Mouse (Mus musculus) stomach, embryonic 14.5 days (tissue): ENCODE results near the gene Gm33543. TPM values are rescaled to one million over a fixed set of nuclear protein-coding genes. Genes with fewer than 3 reads are reported as not detected.

Experiments
- ATAC-seq: fragments of 200-750 bp; cut with Nextera tagmentation; 2 replicates; pipeline ENCODE4 v1.8.0; 2017; ENCODE audit warnings: low read depth, moderate TSS enrichment; ENCODE audit not compliant: insufficient number of reproducible peaks, insufficient read depth, low FRiP score
- H3K27ac ChIP-seq: fragments of 300-500 bp; sonication (generic); 2 replicates; pipeline ENCODE4 v1.5.1; 2014; ENCODE audit warnings: mild to moderate bottlenecking, low read length, moderate library complexity, mixed read lengths
- H3K27me3 ChIP-seq: fragments of 300-500 bp; sonication (generic); 2 replicates; pipeline ENCODE4 v1.6.1; 2014; ENCODE audit warnings: low read length, control low read depth, mixed read lengths; ENCODE audit not compliant: control insufficient read depth, insufficient read depth
- H3K36me3 ChIP-seq: fragments of 300-500 bp; sonication (generic); 2 replicates; pipeline ENCODE4 v1.6.1; 2014; ENCODE audit warnings: mild to moderate bottlenecking, control low read depth, low read length, moderate library complexity, mixed read lengths; ENCODE audit not compliant: control insufficient read depth, insufficient read depth
- H3K4me1 ChIP-seq: fragments of 300-500 bp; sonication (generic); 2 replicates; pipeline ENCODE4 v1.6.1; 2014; ENCODE audit warnings: low read length, control low read depth, mixed read lengths; ENCODE audit not compliant: control insufficient read depth, insufficient read depth
- H3K4me2 ChIP-seq: fragments of 300-500 bp; sonication (generic); replicated peaks from 2 replicates; pipeline ENCODE4 v1.6.1; 2014; ENCODE audit warnings: low read depth, low read length, control low read depth
- H3K4me3 ChIP-seq: fragments of 300-500 bp; sonication (generic); 2 replicates; pipeline ENCODE4 v1.5.1; 2014; ENCODE audit warnings: low read depth, low read length, control low read depth
- H3K9ac ChIP-seq: fragments of 300-500 bp; sonication (generic); replicated peaks from 2 replicates; pipeline ENCODE4 v1.6.1; 2014; ENCODE audit warnings: low read depth, mild to moderate bottlenecking, control low read depth, low read length, moderate library complexity, mixed read lengths
- H3K9me3 ChIP-seq: fragments of 300-500 bp; sonication (generic); 2 replicates; pipeline ENCODE4 v1.6.1; 2016; ENCODE audit warnings: low read depth, low read length, control low read depth; ENCODE audit not compliant: control insufficient read depth
- WGBS: fragments of 180-500 bp; shearing (Covaris S2); extraction: QIAGEN DNeasy Blood & Tissue Kit; methylation state at CpG from one replicate; pipeline ENCODE4 v1.1.7; 2014; 5-methylcytosine and 5-hydroxymethylcytosine counted together
- polyA plus RNA-seq: library from polyadenylated mRNA; unstranded; fragments of >200 nt; fragmentation: Nextera tagmentation; extraction: Ambion mirVana; gene quantifications from 2 replicates; pipeline ENCODE4 v1.2.1, GENCODE M21; 2014

The Gm33543 gene
- polyA plus RNA-seq, 1 experiment from 2014 or later = not detected

GRCm38 (mm10) chr10:95843878-95844277 is 1.1 kb upstream of the Gm33543 start:
- 86% methylated on average over 1 of the region's 1 CpGs for WGBS

GRCm38 (mm10) chr10:95841241-95841640 is 1.5 kb downstream of the Gm33543 start:
- WGBS = 93% methylated on average over 3 of the region's 3 CpGs
- Histone ChIP-seq H3K4me3 (no peak overlapping the region), H3K4me1 (no peaks in the 10 kb centered on the region), H3K27ac (no peak overlapping the region), H3K36me3 (no peaks in the 10 kb centered on the region), H3K27me3 (no peaks in the 10 kb centered on the region), H3K9ac (no peak overlapping the region), H3K4me2 (no peak overlapping the region), H3K9me3 (no peaks in the 10 kb centered on the region)
- no peak for ATAC-seq

More at GRCm38 (mm10) chr10:95843878-95844277, 1.1 kb upstream of the Gm33543 start:
- Histone ChIP-seq H3K4me3 (no peak overlapping the region), H3K9ac (no peak overlapping the region), H3K27me3 (no peaks in the 10 kb centered on the region), H3K4me2 (no peak overlapping the region), H3K9me3 (no peaks in the 10 kb centered on the region), H3K27ac (no peak overlapping the region), H3K36me3 (no peaks in the 10 kb centered on the region), H3K4me1 (no peaks in the 10 kb centered on the region)
- ATAC-seq = no peak

GRCm38 (mm10) chr10:95839803-95840202 is 2.9 kb downstream of the Gm33543 start:
- 83% methylated on average over 3 of the region's 3 CpGs for WGBS

DNA sequence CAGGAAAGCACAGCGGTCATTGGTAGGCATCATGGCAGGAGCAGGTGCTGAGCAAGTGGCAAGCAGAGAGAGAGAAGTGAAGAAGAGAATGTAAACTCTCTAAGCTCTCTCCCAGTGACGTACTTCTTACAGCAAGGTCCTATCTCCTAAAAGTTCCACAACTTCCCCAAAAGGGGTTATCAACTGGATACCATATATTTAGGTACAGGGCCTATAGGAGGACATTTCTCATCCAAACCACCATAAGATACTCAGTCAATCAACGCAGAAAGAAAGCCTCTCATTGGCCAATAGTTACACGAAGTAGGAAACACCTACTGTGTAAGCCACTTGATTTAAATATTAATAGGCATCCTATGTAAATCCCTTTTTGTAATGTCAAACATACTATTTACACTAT is 3.7 kb downstream of the Gm33543 start:
- no peak overlapping the region for H3K4me3 ChIP-seq
- no peak for ATAC-seq
- WGBS = 88% methylated on average over 4 of the region's 4 CpGs

More at GRCm38 (mm10) chr10:95839803-95840202, 2.9 kb downstream of the Gm33543 start:
- Histone ChIP-seq H3K9me3 (no peaks in the 10 kb centered on the region), H3K4me2 (no peak overlapping the region), H3K4me1 (no peaks in the 10 kb centered on the region), H3K9ac (no peak overlapping the region), H3K27ac (no peak overlapping the region), H3K27me3 (no peaks in the 10 kb centered on the region), H3K4me3 (no peak overlapping the region), H3K36me3 (no peaks in the 10 kb centered on the region)
- no peak for ATAC-seq

GRCm38 (mm10) chr10:95836530-95837264 is 6.0 kb downstream of the Gm33543 start:
- no peak for ATAC-seq
- no peaks in the 10 kb centered on the region for H3K9me3 ChIP-seq
- H3K4me2 ChIP-seq = no peak overlapping the region
- no peak overlapping the region for H3K9ac ChIP-seq
- 73% methylated on average over 9 of the region's 9 CpGs for WGBS
- H3K4me3 ChIP-seq = no peak overlapping the region
- no peaks in the 10 kb centered on the region for H3K4me1 ChIP-seq
- H3K36me3 ChIP-seq = no peaks in the 10 kb centered on the region
- H3K27ac ChIP-seq = no peak overlapping the region
- H3K27me3 ChIP-seq = no peaks in the 10 kb centered on the region

More for the DNA sequence above, 3.7 kb downstream of the Gm33543 start:
- no peaks in the 10 kb centered on the region for H3K36me3 ChIP-seq
- no peak overlapping the region for H3K27ac ChIP-seq
- H3K9ac ChIP-seq = no peak overlapping the region
- H3K4me1 ChIP-seq = no peaks in the 10 kb centered on the region
- H3K4me2 ChIP-seq = no peak overlapping the region
- no peaks in the 10 kb centered on the region for H3K9me3 ChIP-seq
- no peaks in the 10 kb centered on the region for H3K27me3 ChIP-seq

DNA sequence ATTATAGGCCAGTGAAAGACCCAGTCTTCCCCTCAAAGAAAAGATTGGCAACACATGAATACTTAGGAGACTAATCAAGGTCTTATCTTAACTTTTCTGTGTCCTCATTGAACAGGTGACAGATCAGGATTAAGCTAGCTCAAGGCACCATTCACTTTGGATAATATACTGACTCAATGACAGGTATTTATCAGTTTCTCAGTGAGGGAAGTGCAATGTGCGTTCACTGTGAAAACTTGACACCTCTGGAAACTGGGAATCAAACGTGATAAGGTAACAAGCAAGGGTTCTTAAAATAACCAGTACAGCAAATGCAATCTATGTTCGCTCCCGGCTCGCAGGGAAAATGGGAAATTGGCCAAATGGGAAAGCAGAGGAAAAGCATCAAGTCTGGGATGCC is 11.8 kb downstream of the Gm33543 start:
- no peak for ATAC-seq
- Histone ChIP-seq H3K27ac (no peak overlapping the region), H3K27me3 (no peaks in the 10 kb centered on the region), H3K9me3 (no peaks in the 10 kb centered on the region), H3K36me3 (no peaks in the 10 kb centered on the region), H3K4me3 (no peak overlapping the region), H3K9ac (no peak overlapping the region), H3K4me2 (no peak overlapping the region), H3K4me1 (no peaks in the 10 kb centered on the region)
- 69% methylated on average over 5 of the region's 5 CpGs for WGBS

DNA sequence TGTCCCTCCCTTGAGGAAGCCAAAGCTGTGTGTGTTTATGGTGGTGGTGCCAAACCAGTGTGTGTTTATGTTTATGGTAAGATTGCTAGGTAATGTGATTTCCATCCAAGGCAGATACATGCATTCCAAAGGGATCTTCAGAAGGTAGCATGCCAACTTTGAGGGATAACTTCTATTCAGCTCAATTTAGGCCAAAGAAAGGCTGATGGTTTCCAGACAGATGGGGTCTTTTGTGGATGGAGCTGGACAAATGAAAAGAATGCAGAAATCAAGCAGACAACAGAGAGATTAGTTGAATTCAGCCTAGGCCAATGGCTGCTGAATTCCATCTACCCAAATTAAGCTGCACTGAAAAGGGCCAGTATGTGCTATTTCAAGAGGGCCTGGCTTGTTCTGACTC is 13.3 kb downstream of the Gm33543 start:
- H3K9me3 ChIP-seq = no peaks in the 10 kb centered on the region
- no peak overlapping the region for H3K27ac ChIP-seq
- H3K4me2 ChIP-seq = no peak overlapping the region
- no peaks in the 10 kb centered on the region for H3K4me1 ChIP-seq
- no peak overlapping the region for H3K9ac ChIP-seq
- H3K36me3 ChIP-seq = no peaks in the 10 kb centered on the region
- ATAC-seq = no peak
- H3K4me3 ChIP-seq = no peak overlapping the region
- H3K27me3 ChIP-seq = no peaks in the 10 kb centered on the region

GRCm38 (mm10) chr10:95828374-95828773 is 14.4 kb downstream of the Gm33543 start:
- H3K9ac ChIP-seq = no peak overlapping the region
- no peak overlapping the region for H3K27ac ChIP-seq
- H3K4me1 ChIP-seq = no peaks in the 10 kb centered on the region
- no peaks in the 10 kb centered on the region for H3K9me3 ChIP-seq
- no peaks in the 10 kb centered on the region for H3K36me3 ChIP-seq
- H3K4me2 ChIP-seq = no peak overlapping the region
- H3K4me3 ChIP-seq = no peak overlapping the region
- H3K27me3 ChIP-seq = no peaks in the 10 kb centered on the region
- no peak for ATAC-seq
- 86% methylated on average over 5 of the region's 5 CpGs for WGBS

- Histone ChIP-seq H3K4me2 (no peak overlapping the region), H3K9me3 (no peaks in the 10 kb centered on the region), H3K4me1 (no peaks in the 10 kb centered on the region), H3K27ac (no peak overlapping the region), H3K4me3 (no peak overlapping the region), H3K27me3 (no peaks in the 10 kb centered on the region), H3K36me3 (no peaks in the 10 kb centered on the region), H3K9ac (no peak overlapping the region)
- no peak for ATAC-seq
- 29% methylated on average over 3 of the region's 3 CpGs for WGBS
Observed at GRCm38 (mm10) chr10:95825651-95826050, 17.1 kb downstream of the Gm33543 start.
